Mouse (Mus musculus) kidney, adult 2 months (tissue): ENCODE data around the gene Atp11a.

Source experiments
- CTCF ChIP-seq: fragments of 200-500 bp; conservative IDR thresholded peaks from 2 replicates; pipeline ENCODE4 v1.5.1; 2011; ENCODE audit warnings: low read depth, mild to moderate bottlenecking, control low read depth, low read length, moderate library complexity, mixed read lengths; ENCODE audit not compliant: insufficient read depth, insufficient read length
- POLR2A ChIP-seq: fragments of 200-500 bp; IDR thresholded peaks from one replicate; pipeline ENCODE4 v1.6.1; 2011; ENCODE audit warnings: low read depth, low read length, control low read depth

DNA sequence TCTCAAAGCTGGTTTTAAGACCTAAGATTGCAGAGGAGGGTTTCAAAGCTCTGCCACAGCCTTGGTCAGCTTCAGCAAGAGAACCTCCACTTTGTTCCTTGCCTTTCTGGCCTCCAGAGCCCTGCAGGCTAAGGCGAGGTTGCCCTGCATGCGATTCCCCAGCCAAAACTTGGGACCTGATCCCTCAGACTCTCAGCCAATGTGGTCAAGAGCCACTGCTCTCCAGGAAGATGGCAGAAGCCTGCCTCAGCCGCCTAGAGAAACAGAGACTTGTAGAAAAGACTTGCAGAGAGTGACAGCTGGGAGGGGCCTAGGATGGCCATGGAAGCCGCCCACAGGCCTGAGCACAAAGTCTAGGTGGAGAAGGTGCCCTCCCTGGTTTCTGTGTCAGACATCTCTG lies 118.2 kb downstream of the Atp11a start:
- no peak for TF ChIP-seq CTCF
- TF ChIP-seq POLR2A, result no peak
